Mouse (Mus musculus) liver, adult 2 months (tissue): ENCODE results near the gene Gfra1. TPM values are rescaled to one million over a fixed set of nuclear protein-coding genes. Genes with fewer than 3 reads are reported as not detected.

ENCODE experiments used
- DNase-seq: peaks from one replicate; pipeline ENCODE4 v3.0.0-alpha.2; 2011; ENCODE audit warnings: low read depth, low spot score; ENCODE audit errors: extremely low read depth
- H3K27ac ChIP-seq: fragments of 200-500 bp; replicated peaks from 2 replicates; pipeline ENCODE4 v1.5.1; 2012; ENCODE audit warnings: low read depth, mild to moderate bottlenecking, control low read depth, inconsistent platforms, low read length; ENCODE audit not compliant: insufficient read depth
- H3K27me3 ChIP-seq: fragments of 200-500 bp; 2 replicates; pipeline ENCODE4 v1.6.1; 2012; ENCODE audit warnings: mild to moderate bottlenecking, moderate library complexity, low read length, inconsistent platforms; ENCODE audit not compliant: control insufficient read depth, insufficient read depth
- H3K36me3 ChIP-seq: fragments of 200-500 bp; 2 replicates; pipeline ENCODE4 v1.6.1; 2012; ENCODE audit warnings: low read length, inconsistent platforms; ENCODE audit not compliant: control insufficient read depth, insufficient read depth
- H3K4me1 ChIP-seq: fragments of 200-500 bp; 2 replicates; pipeline ENCODE4 v1.6.1; 2011; ENCODE audit warnings: low read length; ENCODE audit not compliant: control insufficient read depth, insufficient read depth
- H3K4me3 ChIP-seq: fragments of 200-500 bp; 2 replicates; pipeline ENCODE4 v1.5.1; 2011; ENCODE audit warnings: low read depth, mild to moderate bottlenecking, control low read depth, low read length, moderate library complexity; ENCODE audit not compliant: insufficient read depth
- H3K79me2 ChIP-seq: fragments of 200-500 bp; 2 replicates; pipeline ENCODE4 v1.6.1; 2012; ENCODE audit warnings: inconsistent platforms, mild to moderate bottlenecking, low read length, moderate library complexity; ENCODE audit not compliant: control insufficient read depth, insufficient read depth
- H3K9ac ChIP-seq: fragments of 200-500 bp; 2 replicates; pipeline ENCODE4 v1.6.1; 2012; ENCODE audit warnings: low read depth, mild to moderate bottlenecking, control low read depth, inconsistent platforms, low read length
- CTCF ChIP-seq: fragments of 200-500 bp; IDR thresholded peaks from 2 replicates; pipeline ENCODE4 v1.5.1; 2011; ENCODE audit warnings: low read depth, low read length, control low read depth
- POLR2A ChIP-seq: fragments of 200-500 bp; IDR thresholded peaks from 2 replicates; pipeline ENCODE4 v1.6.1; 2011; ENCODE audit warnings: low read length, control low read depth; ENCODE audit not compliant: insufficient read depth; ENCODE audit errors: extremely low read depth
- WGBS: fragments of 180-500 bp; shearing (Covaris S2); methylation state at CpG from one replicate; pipeline ENCODE4 v1.1.7; 2018; 5-methylcytosine and 5-hydroxymethylcytosine counted together
- polyA plus RNA-seq: library from polyadenylated mRNA; depleted of rRNA; stranded (reverse); fragments of >200 nt; gene quantifications from 2 replicates; pipeline ENCODE4 v1.2.3, GENCODE M21; 2012
- total RNA-seq: library from RNA; depleted of rRNA; stranded (reverse); fragments of >200 nt; gene quantifications from 2 replicates; pipeline ENCODE4 v1.2.3, GENCODE M21; 2014

Gene Gfra1
- total and polyA plus RNA-seq, 2 experiments, result 38.9 to 101 TPM

DNA sequence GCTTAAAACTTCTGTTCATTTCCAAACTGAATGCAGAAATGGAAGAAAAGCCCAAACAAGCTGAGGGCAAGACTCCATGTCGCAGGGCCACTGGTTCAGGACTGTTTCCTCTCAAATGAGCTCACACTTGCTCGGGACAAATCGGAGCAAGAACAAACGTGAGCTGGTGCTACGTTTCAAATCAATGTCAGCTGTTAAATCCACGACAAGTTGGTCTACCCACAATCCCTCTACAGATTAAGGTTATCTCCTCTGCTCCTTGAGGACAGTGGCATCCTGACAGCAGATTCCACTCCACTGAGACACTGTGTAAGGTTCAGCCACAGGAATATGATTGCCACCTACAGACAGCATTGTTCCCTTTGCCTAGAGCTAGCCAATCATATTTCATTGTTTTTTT, 4.4 kb downstream of the Gfra1 start:
- TF ChIP-seq POLR2A, result no peak
- no peak for TF ChIP-seq CTCF
- no peak for DNase-seq
- peaks cover 27% of the 10 kb centered on the region for H3K79me2 ChIP-seq
- no peaks in the 10 kb centered on the region for H3K27me3 ChIP-seq
- no peak overlapping the region for H3K9ac ChIP-seq
- H3K4me1 ChIP-seq, result peaks cover 11% of the 10 kb centered on the region; the same call in 1 of the 2 replicates
- H3K27ac ChIP-seq, result no peak overlapping the region
- no peak overlapping the region for H3K4me3 ChIP-seq
- peaks cover 47% of the 10 kb centered on the region for H3K36me3 ChIP-seq
- 65% methylated on average over 6 of the region's 6 CpGs for WGBS

DNA sequence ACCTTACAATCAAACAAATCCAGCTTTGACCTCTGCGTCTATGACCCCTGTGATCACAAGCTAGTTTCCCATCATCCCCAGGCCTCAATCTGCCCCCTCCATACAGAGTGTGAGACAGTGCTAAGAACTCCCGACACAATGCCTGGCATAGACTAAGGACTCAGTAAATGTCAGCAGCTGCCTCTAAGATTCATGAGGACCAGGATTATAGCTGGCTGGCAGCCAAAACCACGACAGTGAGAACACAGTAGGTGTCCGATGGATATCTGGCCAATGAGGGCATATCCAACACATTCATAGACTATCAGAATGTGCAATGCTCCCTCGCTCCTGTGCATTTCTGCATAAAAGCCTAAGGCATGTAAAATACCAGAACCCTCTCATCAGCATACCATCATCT, 5.0 kb downstream of the Gfra1 start:
- H3K4me1 ChIP-seq, result peaks cover 13% of the 10 kb centered on the region; the same call in 1 of the 2 replicates
- no peak for TF ChIP-seq CTCF
- no peak for TF ChIP-seq POLR2A

DNA sequence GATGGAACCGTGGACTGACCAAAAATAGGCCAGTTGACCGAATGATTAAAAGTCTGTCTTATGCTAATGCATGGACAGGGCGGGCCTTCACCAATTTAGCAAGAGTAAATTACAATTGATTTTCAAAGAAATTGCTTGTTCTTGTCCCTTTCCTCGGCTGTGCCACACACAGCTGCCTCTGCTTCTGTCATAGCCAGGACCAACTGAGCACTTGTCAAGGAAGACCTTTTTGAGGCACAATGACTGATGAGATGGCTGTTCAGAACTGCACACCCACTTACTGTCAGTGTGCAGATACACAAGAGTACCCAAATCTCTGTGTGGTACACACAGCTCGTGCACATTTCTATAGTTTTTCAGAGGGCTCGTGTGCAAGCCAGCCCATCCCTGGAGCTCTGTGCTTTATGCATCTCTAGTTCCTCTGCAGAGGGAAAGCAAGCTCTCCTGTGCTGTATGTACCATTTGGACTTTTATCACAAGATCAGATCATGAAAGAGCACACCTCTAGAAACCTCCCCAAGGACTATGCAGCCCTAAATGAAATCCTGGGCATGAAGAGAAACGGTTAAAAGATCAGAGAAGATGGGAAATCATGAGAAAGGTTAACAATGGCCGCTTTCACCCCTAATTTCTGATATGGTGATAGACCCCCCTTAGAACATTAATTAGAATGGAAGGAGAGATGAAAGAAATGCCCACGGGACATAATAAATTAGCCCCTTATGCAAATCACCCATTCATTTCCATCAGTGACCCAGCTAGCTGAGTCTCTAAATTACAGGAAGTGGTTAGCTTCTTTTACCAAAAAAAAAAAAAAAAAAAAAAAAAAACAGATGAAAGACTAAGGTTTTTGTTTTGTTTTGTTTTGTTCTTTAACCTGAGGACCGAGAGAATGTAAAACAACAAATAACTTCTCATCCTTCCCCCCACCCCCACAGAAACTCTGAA, 12.7 kb downstream of the Gfra1 start:
- Histone ChIP-seq H3K79me2 (peaks cover 10% of the 10 kb centered on the region; the same call in 1 of the 2 replicates), H3K27me3 (no peaks in the 10 kb centered on the region), H3K36me3 (peaks cover 22% of the 10 kb centered on the region; the same call in 1 of the 2 replicates), H3K27ac (0 out of 2 replicates have a peak overlapping the region, but pooled peaks have one; percentile 11), H3K4me3 (no peak overlapping the region), H3K4me1 (peaks cover 38% of the 10 kb centered on the region), H3K9ac (no peak overlapping the region)
- TF ChIP-seq POLR2A, result no peak
- no peak for TF ChIP-seq CTCF
- no peak for DNase-seq
- 68% methylated on average over 10 of the region's 10 CpGs for WGBS

More for the DNA sequence above, 5.0 kb downstream of the Gfra1 start:
- 62% methylated on average over 5 of the region's 5 CpGs for WGBS
- H3K36me3 ChIP-seq, result peaks cover 47% of the 10 kb centered on the region
- no peaks in the 10 kb centered on the region for H3K27me3 ChIP-seq
- H3K9ac ChIP-seq, result no peak overlapping the region
- H3K79me2 ChIP-seq, result peaks cover 29% of the 10 kb centered on the region
- H3K27ac ChIP-seq, result no peak overlapping the region
- no peak overlapping the region for H3K4me3 ChIP-seq
- no peak for DNase-seq

DNA sequence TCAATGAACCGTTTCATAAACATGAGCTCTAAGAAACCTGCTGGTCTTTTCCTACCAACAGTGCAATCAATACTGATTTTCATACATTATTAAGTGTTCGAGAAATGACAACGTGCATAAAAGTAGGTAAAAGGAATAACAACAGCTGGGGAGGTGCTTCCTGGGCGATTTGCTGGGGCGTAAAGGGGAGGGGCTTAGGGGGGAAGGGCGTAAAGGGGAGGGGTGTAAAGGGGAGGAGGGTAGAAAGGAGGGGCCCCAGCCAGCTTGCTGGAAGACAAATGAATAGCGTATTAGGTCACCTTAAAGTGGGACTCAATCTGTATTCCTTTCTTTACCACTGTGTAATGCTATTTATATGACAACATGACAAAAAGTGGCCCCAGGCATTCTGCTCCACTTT, 13.9 kb downstream of the Gfra1 start:
- no peak overlapping the region for H3K4me3 ChIP-seq
- DNase-seq, result no peak
- H3K27me3 ChIP-seq, result no peaks in the 10 kb centered on the region
- H3K9ac ChIP-seq, result no peak overlapping the region
- H3K36me3 ChIP-seq, result peaks cover 15% of the 10 kb centered on the region; the same call in 1 of the 2 replicates
- H3K79me2 ChIP-seq, result peaks cover 17% of the 10 kb centered on the region; the same call in 1 of the 2 replicates
- WGBS, result 23% methylated on average over 7 of the region's 7 CpGs
- H3K27ac ChIP-seq, result peak overlapping the region; percentile 88
- H3K4me1 ChIP-seq, result peaks cover 47% of the 10 kb centered on the region
- TF ChIP-seq POLR2A (no peak), CTCF (no peak)

- peak; percentile 90 for DNase-seq
- H3K79me2 ChIP-seq, result peaks cover 19% of the 10 kb centered on the region
- TF ChIP-seq POLR2A, result no peak
- WGBS, result 19% methylated on average over 7 of the region's 7 CpGs
- no peak overlapping the region for H3K9ac ChIP-seq
- peak overlapping the region; percentile 88 for H3K27ac ChIP-seq
- H3K36me3 ChIP-seq, result peaks cover 16% of the 10 kb centered on the region; the same call in 1 of the 2 replicates
- no peaks in the 10 kb centered on the region for H3K27me3 ChIP-seq
- H3K4me1 ChIP-seq, result peaks cover 52% of the 10 kb centered on the region
- H3K4me3 ChIP-seq, result no peak overlapping the region
These were observed 14.5 kb downstream of the Gfra1 start for GRCm38 (mm10) chr19:58441246-58441645.
